Comparison of ENCODE assay signal across 16 mouse cellular contexts in genomic region chr7:111601339-111602067, GRCm38 (mm10).
A peak's percentile ranks its signal among the peaks of the same experiment; 100 is the strongest.
DNase-seq lines count a peak whose midpoint lies in the region; ATAC-seq lines count a peak whose summit lies in the region.
"Had no signal": no experiment of that assay in that cellular context is flagged by ENCODE, and none has a peak within 500 bp of the region (broad histone marks: within the 10 kb centered on the region; RNA-seq: fewer than 3 reads in every experiment).

No protein-coding gene starts in this region.

- H3K36me3 ChIP-seq in heart, embryonic 12.5 days, result no peaks in the 10 kb centered on the region
- H3K36me3 ChIP-seq in kidney, embryonic 14.5 days (ENCODE audit: control insufficient read depth, insufficient read depth, low read length), result no peaks in the 10 kb centered on the region
- H3K36me3 ChIP-seq: forebrain, embryonic 10.5 days; heart, embryonic 15.5 days; hindbrain, embryonic 13.5 days; lung, embryonic 15.5 days had no signal

- no peak overlapping the region for H3K4me2 ChIP-seq in heart, embryonic 12.5 days
- no peak overlapping the region for H3K4me2 ChIP-seq in kidney, embryonic 14.5 days (replicated peaks; ENCODE audit: low read depth, low read length)
- H3K4me2 ChIP-seq: heart, embryonic 15.5 days; hindbrain, embryonic 13.5 days; lung, embryonic 15.5 days had no signal

- no peak for ATAC-seq in heart, embryonic 12.5 days (ENCODE audit: insufficient number of reproducible peaks, low FRiP score)
- no peak for ATAC-seq in kidney, embryonic 14.5 days (ENCODE audit: low FRiP score, low TSS enrichment)
- ATAC-seq: intestine, postnatal 0 days had no signal

- DNase-seq in heart, adult 9 months (ENCODE audit: low spot score in 2 of 2), result peak; percentile 33 to 51
- DNase-seq in 3T3-L1 (ENCODE audit: low read depth, low spot score) (peak; percentile 38), 416B (ENCODE audit: low read depth) (peak; percentile 16)
- DNase-seq in left cerebral cortex, postnatal 14 days (ENCODE audit: low spot score in 2 of 2), result peak; percentile 34 to 65
- no peak for DNase-seq in testis, postnatal 14 days (ENCODE audit: low spot score)
- DNase-seq in adrenal gland, adult 2 months, result no peak
- DNase-seq: gastrocnemius, postnatal 14 days; kidney, postnatal 25 days; thymus, postnatal 25 days had no signal

- no peaks in the 10 kb centered on the region for H3K4me1 ChIP-seq in heart, embryonic 12.5 days (replicated peaks)
- H3K4me1 ChIP-seq in kidney, embryonic 14.5 days (ENCODE audit: control insufficient read depth, insufficient read depth, low read length), result no peaks in the 10 kb centered on the region
- H3K4me1 ChIP-seq: heart, embryonic 15.5 days; lung, embryonic 15.5 days had no signal

- no peaks in the 10 kb centered on the region; the same call in none of the 2 replicates for H3K27me3 ChIP-seq in heart, embryonic 12.5 days (replicated peaks)
- H3K27me3 ChIP-seq in kidney, embryonic 14.5 days (ENCODE audit: control insufficient read depth, insufficient read depth, low read length), result no peaks in the 10 kb centered on the region
- H3K27me3 ChIP-seq: heart, embryonic 15.5 days; hindbrain, embryonic 13.5 days; lung, embryonic 15.5 days had no signal

- H3K9me3 ChIP-seq in heart, embryonic 12.5 days (replicated peaks), result no peaks in the 10 kb centered on the region
- H3K9me3 ChIP-seq in kidney, embryonic 14.5 days (ENCODE audit: control insufficient read depth, low read length), result no peaks in the 10 kb centered on the region
- H3K9me3 ChIP-seq: forebrain, embryonic 10.5 days; heart, embryonic 15.5 days; hindbrain, embryonic 13.5 days; lung, embryonic 15.5 days had no signal

- H3K9ac ChIP-seq in heart, embryonic 12.5 days, result no peak overlapping the region
- no peak overlapping the region for H3K9ac ChIP-seq in kidney, embryonic 14.5 days (ENCODE audit: low read depth, low read length)
- H3K9ac ChIP-seq: heart, embryonic 15.5 days; hindbrain, embryonic 13.5 days; lung, embryonic 15.5 days had no signal

- H3K27ac ChIP-seq in heart, embryonic 12.5 days (ENCODE audit: poor library complexity, severe bottlenecking), result no peak overlapping the region
- no peak overlapping the region for H3K27ac ChIP-seq in kidney, embryonic 14.5 days (ENCODE audit: low read depth, low read length)
- H3K27ac ChIP-seq: heart, embryonic 15.5 days; lung, embryonic 15.5 days had no signal

- intact Hi-C loops in left cerebral cortex, postnatal 14 days (cut with DNase I), result no loop called here

- H3K4me3 ChIP-seq in heart, embryonic 12.5 days, result no peak overlapping the region
- no peak overlapping the region for H3K4me3 ChIP-seq in kidney, embryonic 14.5 days (ENCODE audit: low read length)
- H3K4me3 ChIP-seq: forebrain, embryonic 10.5 days; heart, embryonic 15.5 days; hindbrain, embryonic 13.5 days; lung, embryonic 15.5 days had no signal

- WGBS in heart, embryonic 12.5 days, result 34% methylated on average over 4 of the region's 4 CpGs
- WGBS in kidney, embryonic 14.5 days, result 86% methylated on average over 4 of the region's 4 CpGs

Comparison
In these comparisons a context has a peak if more than half of its experiments do, and no peak if none do; other contexts are left out.
1. DNase-seq: peak in heart, adult 9 months (2 of 2), 3T3-L1 (single experiment), 416B (single experiment) and left cerebral cortex, postnatal 14 days (2 of 2); none in testis, postnatal 14 days (single experiment) and adrenal gland, adult 2 months (single experiment).